Mouse (Mus musculus) A20 (cell line): ENCODE results near the gene Klhdc1.

Source experiments
- DNase-seq: peaks from one replicate; pipeline ENCODE4 v3.0.0-alpha.2; 2011; ENCODE audit warnings: low read depth, low spot score

Gene Klhdc1

GRCm38 (mm10) chr12:69227776-69228466 is 13.1 kb upstream of the Klhdc1 start, which contains the start of gene Pole2:
TSS of gene Pole2 (minus strand) at chr12:69228195.
- DNase-seq: peak; percentile 93

- peak; percentile 80 for DNase-seq
Measured at GRCm38 (mm10) chr12:69229251-69229650, 11.7 kb upstream of the Klhdc1 start.

- no peak for DNase-seq
Measured at GRCm38 (mm10) chr12:69235782-69236181, 5.2 kb upstream of the Klhdc1 start.

DNA sequence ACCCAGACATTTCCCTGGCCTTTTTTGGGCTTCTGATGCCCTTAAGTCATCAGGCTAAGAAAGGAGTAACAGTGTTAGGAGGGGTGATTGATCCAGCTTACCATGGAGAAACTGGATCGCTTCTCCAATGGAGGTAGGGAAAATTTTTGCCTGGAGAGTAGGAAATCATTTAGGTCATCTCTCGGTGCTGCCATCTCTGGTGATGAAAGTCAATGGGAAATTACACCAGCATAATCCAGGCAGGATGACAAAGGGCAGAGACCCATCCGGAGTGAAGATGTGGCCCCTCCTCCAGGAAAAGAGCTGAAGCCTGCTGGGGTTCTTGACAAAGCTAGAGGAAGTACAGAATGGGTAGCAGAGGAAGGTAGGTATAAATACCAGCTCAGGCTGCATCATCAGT is 2.7 kb upstream of the Klhdc1 start:
- DNase-seq: no peak

DNA sequence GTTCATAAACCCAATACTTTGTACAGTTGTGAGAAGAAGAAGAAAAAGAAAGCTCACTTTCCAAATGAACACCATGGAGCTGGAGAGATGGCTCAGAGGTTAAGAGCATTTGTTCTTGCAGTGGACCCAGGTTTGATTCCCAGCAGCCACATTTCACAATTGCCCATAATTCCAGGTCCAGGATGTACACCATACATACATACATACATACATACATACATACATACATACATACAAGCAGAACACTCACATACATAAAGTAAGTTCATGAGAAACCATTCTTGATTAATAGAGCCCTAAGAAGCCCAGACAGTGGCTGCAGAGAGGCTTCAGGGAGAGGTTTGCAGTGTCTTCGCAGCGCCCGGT is 412 bp downstream of the Klhdc1 start:
- no peak for DNase-seq

GRCm38 (mm10) chr12:69241771-69242431 is 925 bp downstream of the Klhdc1 start:
- peak; percentile 86 for DNase-seq

- no peak for DNase-seq
Measured at GRCm38 (mm10) chr12:69249766-69250165, 8.8 kb downstream of the Klhdc1 start.

DNA sequence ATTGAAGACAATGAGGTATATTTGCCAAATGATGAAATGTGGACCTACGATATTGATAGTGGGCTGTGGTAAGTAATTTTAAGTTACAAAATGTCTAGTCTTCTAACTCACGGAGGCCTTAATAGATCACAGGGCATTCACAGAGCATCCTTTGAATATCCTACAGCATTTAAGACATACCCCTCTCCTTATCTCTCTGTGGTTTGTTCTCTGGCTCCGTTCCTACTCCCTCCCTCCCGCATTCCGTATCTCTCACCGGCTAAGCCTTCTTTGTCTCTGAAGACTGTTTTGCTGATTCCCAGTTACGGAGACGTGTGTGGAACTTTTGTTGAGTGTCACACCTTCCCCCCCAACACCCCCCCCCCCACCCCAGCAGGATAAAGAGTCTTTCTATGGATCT is 9.8 kb downstream of the Klhdc1 start:
- DNase-seq: no peak

DNA sequence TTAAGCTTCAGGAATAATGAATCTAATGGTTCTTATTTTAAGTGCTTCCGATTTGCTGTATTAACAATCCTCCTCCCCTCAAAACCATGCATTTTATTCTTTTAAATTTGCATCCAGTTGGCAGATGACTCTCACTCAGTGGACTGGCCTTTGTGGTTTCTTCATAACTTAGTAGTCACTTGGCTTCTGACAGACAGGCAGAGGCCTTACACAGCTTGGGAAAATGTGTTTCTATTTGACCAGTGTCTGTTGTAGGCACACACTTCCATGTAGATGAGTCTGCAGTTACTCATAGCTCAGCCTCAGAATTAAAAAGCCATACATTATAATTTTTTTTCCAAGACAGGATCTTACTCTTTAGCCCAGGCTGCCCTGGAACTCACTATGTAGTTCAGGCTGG is 12.8 kb downstream of the Klhdc1 start:
- DNase-seq: no peak

GRCm38 (mm10) chr12:69257836-69258235 is 16.9 kb downstream of the Klhdc1 start:
- no peak for DNase-seq

DNA sequence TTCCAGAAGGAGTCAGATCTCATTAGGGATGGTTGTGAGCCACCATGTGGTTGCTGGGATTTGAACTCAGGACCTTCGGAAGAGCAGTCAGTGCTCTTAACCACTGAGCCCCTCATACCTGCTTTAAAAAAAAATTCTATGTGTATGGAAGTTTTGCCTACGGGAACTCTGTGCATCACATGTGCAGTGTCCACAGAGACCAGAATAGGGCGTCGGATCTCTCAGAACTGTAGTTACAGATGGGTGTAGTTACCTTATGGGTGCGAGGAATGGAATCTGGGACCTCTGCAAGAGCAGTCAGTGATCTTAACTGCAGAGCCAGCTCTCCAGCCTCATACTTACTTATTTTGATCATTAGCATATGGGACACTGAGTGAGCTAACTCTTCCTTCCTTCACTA is 21.3 kb downstream of the Klhdc1 start:
- no peak for DNase-seq

GRCm38 (mm10) chr12:69265031-69265430 is 24.1 kb downstream of the Klhdc1 start:
- no peak for DNase-seq

- DNase-seq: no peak
Measured at GRCm38 (mm10) chr12:69267956-69268632, 27.1 kb downstream of the Klhdc1 start.

DNA sequence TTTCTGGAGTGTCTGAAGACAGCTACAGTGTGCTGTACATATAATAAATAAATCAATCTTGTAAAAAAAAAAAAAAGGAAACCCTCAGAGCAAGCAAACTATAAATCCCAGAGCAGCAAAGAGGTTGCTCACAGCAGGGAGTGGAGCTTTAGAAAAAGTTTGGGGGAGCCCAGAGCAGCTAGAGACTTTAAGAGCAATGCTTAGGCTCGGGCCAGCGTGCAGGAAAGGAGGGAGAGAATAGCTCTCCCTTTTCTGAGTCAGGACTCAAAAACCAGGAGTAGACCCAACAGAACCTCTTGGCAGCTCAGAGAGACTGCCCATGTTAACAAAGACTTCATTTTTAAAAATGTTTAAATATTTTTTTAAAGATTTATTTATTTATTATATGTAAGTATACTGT is 28.0 kb downstream of the Klhdc1 start:
- no peak for DNase-seq

DNA sequence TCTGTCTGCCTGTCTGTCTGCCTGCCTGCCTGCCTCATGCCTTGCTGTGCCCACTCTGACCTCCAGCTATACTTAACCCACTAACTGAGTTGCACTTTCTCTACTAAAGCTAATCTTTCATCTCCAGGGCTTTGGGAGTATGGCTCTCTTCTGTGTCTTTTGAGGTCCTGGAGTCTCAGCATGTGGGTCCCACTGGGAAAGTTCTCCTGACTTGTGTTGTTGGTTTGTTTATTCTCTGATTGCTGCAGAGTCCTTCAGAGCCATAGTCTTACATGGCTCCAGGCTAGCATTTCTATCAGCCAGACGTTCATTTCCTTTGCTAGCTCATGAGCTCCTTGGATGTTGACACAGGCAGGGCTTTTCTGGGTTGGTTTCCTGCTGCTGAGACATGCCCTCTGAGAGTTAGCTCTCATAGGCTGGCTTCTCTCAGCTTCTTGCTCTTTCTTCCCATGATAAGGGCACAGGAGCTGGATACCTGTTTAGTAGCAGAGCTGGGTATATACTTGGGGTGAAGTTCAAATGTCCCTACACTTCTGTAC is 39.0 kb downstream of the Klhdc1 start:
- DNase-seq: no peak

DNA sequence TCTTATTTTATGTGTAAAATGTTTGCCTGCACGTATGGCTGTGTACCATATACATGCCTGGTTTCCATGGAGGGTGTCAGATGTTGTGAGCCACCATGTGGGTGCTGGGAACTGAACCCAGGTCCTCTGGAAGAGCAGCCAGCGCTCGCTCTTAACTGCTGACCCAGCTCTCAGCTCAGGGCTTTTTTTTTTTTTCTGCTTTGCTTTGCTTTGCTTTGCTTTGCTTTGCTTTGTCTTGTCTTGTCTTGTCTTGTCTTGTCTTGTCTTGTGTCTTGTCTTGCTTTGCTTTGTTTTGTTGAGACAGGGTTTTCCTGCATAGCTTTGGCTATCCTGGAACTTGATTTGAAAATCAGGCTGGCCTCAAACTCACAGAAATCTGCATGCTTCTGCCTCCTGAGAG is 39.9 kb downstream of the Klhdc1 start:
- no peak for DNase-seq

DNA sequence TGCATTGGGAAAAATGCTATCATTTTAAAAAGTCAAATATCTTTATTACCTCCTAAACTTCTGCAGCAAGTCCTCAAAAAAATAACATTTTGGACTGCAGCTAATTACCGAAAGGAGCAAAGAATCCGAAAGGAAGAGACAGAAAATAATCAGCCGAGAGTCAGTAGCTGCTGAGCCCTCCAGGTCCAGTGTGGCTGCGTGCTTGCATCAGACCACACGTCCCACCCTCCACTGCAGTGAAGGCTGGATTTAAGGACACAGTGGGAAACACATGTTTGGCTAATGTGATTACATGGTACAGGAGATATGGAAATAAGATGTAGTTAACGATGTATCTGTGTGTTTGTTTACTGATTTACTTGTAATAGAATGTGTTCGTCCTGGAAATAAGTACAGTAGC is 42.2 kb downstream of the Klhdc1 start:
- no peak for DNase-seq

GRCm38 (mm10) chr12:69287535-69287934 is 46.6 kb downstream of the Klhdc1 start:
- peak; percentile 65 for DNase-seq

GRCm38 (mm10) chr12:69288699-69289098 is 47.7 kb downstream of the Klhdc1 start:
- DNase-seq: no peak

GRCm38 (mm10) chr12:69292401-69292800 is 51.4 kb downstream of the Klhdc1 start:
- DNase-seq: no peak

GRCm38 (mm10) chr12:69293815-69294214 is 52.8 kb downstream of the Klhdc1 start:
- no peak for DNase-seq

GRCm38 (mm10) chr12:69294936-69295335 is 54.0 kb downstream of the Klhdc1 start:
- DNase-seq: no peak

DNA sequence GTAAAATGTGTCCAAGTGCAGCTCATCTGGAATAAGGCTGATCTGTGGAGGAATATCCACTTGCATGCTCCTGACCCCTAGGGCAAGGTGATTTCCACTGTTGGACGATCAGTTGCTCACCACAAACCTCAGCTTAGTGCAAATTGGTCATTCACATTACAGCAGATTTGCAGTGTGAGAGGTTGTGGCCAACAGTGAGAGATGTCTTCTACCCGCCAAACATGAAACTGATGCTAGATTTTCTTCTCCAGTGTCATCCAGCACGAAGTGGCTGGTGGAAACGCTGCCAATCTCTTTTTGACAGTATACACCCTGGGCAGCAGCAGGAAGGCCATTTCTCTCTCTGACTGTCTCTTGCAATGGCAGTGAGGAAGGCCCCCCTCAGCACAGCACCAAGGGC is 54.7 kb downstream of the Klhdc1 start:
- DNase-seq: peak; percentile 27
